Mouse (Mus musculus): Measurements from ENCODE around the gene Cngb1. TPM values are rescaled to one million over a fixed set of nuclear protein-coding genes. Genes with fewer than 3 reads are reported as not detected.

Gene Cngb1
- polyA plus RNA-seq, 1 experiment from 2014 or later = 0.61 TPM

DNA sequence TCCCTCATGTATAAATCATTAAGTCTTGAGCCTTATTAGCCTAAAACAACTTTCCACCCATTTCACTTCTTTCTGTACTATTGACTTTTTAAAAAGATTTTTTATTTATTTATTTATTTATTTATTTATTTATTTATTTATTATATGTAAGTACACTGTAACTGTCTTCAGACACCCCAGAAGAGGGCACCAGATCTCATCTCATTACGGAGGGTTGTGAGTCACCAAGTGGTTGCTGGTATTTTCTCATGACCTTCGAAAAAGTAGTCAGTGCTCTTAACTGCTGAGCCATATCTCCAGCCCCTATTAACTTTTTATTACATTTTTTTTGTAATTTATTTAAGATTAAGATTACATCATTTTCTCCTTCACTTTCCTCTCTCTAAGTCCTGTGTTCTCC lies 8.3 kb upstream of the Cngb1 start:
- no peak overlapping the region for H3K4me3 ChIP-seq
- H3K4me2 ChIP-seq (replicated peaks) = no peak overlapping the region
- H3K9ac ChIP-seq = no peak overlapping the region
- H3K36me3 ChIP-seq = no peaks in the 10 kb centered on the region
- H3K27me3 ChIP-seq = peaks cover 4% of the 10 kb centered on the region
- WGBS = 74% methylated on average over 2 of the region's 2 CpGs
- peaks cover 2% of the 10 kb centered on the region; the same call in 1 of the 2 replicates for H3K4me1 ChIP-seq
- no peak overlapping the region for H3K27ac ChIP-seq
- peaks cover 4% of the 10 kb centered on the region; the same call in 1 of the 2 replicates for H3K9me3 ChIP-seq
- no peak for ATAC-seq (ENCODE audit: low FRiP score, low read depth)

DNA sequence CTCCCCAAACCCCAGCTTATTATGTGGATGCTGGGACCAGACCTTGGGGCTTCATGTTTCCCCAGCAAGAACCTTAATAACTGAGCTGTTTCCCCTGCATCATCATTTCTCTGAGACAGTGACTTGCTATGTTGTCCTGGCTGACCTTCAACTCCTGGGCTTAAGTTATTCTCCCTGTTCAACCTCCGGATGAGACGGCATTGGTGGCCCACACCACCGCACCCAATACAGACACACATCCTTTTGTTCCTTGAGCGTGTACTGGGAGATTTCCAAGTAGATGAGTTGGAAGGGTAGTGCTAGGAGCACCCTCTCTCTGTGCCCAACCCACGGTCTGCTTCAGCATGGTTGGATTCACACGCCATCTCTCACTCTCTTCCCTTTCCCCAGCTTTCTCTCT lies 7.5 kb upstream of the Cngb1 start:
- H3K4me1 ChIP-seq = no peaks in the 10 kb centered on the region
- no peak overlapping the region for H3K4me2 ChIP-seq (replicated peaks)
- no peak overlapping the region for H3K4me3 ChIP-seq
- no peaks in the 10 kb centered on the region for H3K36me3 ChIP-seq
- H3K27ac ChIP-seq = no peak overlapping the region
- ATAC-seq (ENCODE audit: low FRiP score, low read depth) = no peak
- H3K9me3 ChIP-seq = peaks cover 4% of the 10 kb centered on the region; the same call in 1 of the 2 replicates
- no peak overlapping the region for H3K9ac ChIP-seq
- 94% methylated on average over 6 of the region's 6 CpGs for WGBS
- no peaks in the 10 kb centered on the region for H3K27me3 ChIP-seq

DNA sequence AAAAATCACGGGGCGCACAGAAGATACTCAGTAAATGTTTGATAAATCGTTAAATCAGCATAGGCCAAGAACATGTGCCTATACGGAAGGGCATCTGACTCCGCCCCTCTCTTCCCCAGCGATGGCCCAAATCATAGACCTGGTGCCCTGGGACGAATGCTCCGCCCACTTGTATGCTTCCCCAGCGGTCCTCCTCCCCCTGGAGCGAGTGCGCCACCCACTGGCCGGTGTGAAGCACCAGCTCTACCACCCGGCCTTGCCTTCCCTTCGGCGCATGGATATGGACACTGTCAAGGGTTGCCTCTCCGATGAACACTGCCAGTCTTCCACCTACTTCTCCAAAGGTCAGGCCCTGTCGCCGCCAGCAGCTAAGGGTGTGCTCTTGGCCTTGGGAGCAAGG lies 6.5 kb upstream of the Cngb1 start:
- ATAC-seq (ENCODE audit: low FRiP score, low read depth) = no peak

DNA sequence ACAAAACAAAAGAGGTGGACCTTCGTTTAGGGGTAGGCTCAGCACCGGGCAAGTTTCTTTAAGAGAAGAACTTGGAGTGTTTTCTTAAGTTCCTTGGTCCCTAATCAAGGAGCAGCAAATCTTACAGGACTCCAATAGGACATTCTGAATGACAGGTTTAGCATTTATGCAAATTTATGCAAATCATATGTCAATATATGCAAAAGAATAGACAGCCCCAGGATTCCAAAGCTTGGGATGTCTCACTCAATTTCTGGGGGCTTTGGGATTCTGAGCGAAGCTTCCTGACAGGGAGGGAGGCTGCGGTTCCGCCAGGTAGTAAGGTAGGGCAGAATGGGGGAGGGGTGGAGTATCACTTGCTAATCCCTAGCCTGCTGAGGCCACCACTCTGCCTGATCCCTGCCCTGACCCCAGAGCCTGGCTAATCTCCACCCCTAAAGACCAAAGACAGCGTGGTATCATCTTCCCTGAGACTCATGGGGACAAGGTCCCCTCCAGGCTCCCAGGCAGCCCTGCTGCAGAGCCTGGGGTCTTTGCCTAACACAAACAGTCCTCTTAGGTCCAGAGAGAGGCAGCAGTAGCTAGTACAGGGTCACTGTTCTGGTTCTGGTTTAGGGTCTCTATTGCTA lies 4.1 kb upstream of the Cngb1 start, which contains the start of gene Tepp:
Gene Tepp (plus strand): TSS at position 225 of the 629 bp plus-strand sequence.
- H3K4me3 ChIP-seq = no peak within 1 kb of the TSS
- 33% methylated on average over 6 of the region's 6 CpGs for WGBS
- ATAC-seq (ENCODE audit: low FRiP score, low read depth) = no peak
- H3K9me3 ChIP-seq = no peaks in the 10 kb centered on the region
- no peak within 1 kb of the TSS for H3K4me2 ChIP-seq (replicated peaks)
- no peak within 1 kb of the TSS for H3K27ac ChIP-seq
- H3K4me1 ChIP-seq = no peaks in the 10 kb centered on the region
- no peaks in the 10 kb centered on the region for H3K27me3 ChIP-seq
- H3K9ac ChIP-seq = no peak within 1 kb of the TSS
- H3K36me3 ChIP-seq = no peaks in the 10 kb centered on the region

More for the DNA sequence above, 6.5 kb upstream of the Cngb1 start:
- no peaks in the 10 kb centered on the region for H3K9me3 ChIP-seq
- H3K27ac ChIP-seq = no peak overlapping the region
- WGBS = 75% methylated on average over 18 of the region's 18 CpGs
- no peaks in the 10 kb centered on the region for H3K36me3 ChIP-seq
- no peak overlapping the region for H3K9ac ChIP-seq
- H3K4me1 ChIP-seq = no peaks in the 10 kb centered on the region
- H3K4me3 ChIP-seq = no peak overlapping the region
- no peaks in the 10 kb centered on the region for H3K27me3 ChIP-seq
- no peak overlapping the region for H3K4me2 ChIP-seq (replicated peaks)

DNA sequence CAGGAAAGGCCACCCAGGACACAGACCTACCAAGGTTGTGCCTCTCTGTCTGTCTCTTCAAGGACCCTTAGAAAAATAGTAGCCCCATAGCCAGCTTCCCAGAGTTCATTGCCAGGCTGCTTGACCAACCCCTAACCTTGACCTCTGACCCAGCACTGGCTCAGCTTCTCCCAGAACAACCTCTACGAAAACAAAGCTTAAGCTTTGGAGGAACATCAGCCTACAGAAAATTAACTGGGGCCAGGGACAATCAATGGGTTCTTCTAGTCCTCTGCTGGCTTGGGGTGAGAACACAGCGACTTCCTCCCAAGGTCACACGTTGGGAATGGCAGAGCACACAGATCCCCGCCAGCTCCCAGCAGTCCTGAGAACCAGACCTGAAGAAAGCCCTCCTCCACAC lies 859 bp downstream of the Cngb1 start:
- Histone ChIP-seq H3K36me3 (no peaks in the 10 kb centered on the region), H3K9me3 (no peaks in the 10 kb centered on the region), H3K27me3 (no peaks in the 10 kb centered on the region), H3K9ac (no peak overlapping the region), H3K4me3 (no peak overlapping the region), H3K4me1 (no peaks in the 10 kb centered on the region), H3K27ac (no peak overlapping the region), H3K4me2 (replicated peaks) (no peak overlapping the region)
- no peak for ATAC-seq (ENCODE audit: low FRiP score, low read depth)
- 64% methylated on average over 4 of the region's 4 CpGs for WGBS

DNA sequence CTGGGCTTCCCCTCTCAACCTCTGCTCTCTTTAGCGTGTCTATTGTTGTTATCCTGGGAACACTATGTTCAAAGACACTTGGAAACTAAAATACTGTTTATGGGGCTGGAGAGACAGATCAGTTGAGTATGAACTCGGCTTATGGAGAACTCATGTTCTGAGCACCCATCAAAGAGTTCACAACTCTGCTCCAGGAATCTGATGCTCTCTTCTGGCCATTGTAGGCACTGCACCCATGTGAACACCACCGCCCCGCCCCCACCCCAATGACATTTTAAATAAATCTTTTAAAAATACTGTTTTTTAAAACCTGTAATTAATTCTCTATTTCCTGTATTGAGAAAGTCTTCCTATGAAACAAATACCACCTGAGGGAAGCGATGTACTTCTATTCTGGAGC lies 4.0 kb downstream of the Cngb1 start:
- H3K4me3 ChIP-seq = no peak overlapping the region
- no peaks in the 10 kb centered on the region for H3K27me3 ChIP-seq
- no peak overlapping the region for H3K27ac ChIP-seq
- no peak overlapping the region for H3K9ac ChIP-seq
- H3K36me3 ChIP-seq = no peaks in the 10 kb centered on the region
- no peak for ATAC-seq (ENCODE audit: low FRiP score, low read depth)
- no peak overlapping the region for H3K4me2 ChIP-seq (replicated peaks)
- H3K4me1 ChIP-seq = no peaks in the 10 kb centered on the region
- H3K9me3 ChIP-seq = no peaks in the 10 kb centered on the region
- 16% methylated on average over 5 of the region's 5 CpGs for WGBS

DNA sequence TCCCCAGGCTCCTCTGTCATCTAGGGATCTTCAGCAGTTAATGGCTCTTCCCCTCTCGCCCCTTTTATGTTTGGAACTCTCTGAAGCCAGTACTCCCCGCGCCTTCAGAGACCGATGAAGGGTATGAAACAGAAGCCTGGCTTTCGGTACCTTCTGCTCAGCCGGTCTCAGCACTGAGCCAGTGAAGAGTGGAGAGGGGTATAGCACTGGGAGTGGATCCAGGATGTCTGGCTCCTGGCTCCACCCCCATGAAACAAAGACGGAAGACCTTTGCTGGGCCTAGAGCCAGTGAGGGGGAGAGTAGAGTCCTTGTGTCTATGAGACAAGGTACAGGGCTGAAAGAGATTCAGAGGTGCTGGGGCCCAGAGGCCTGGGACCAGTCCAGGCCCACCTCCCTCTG lies 12.5 kb downstream of the Cngb1 start:
- Histone ChIP-seq H3K4me1 (peaks cover 13% of the 10 kb centered on the region), H3K4me3 (no peak overlapping the region), H3K9ac (no peak overlapping the region), H3K27me3 (no peaks in the 10 kb centered on the region), H3K4me2 (replicated peaks) (peak overlapping the region; percentile 21; the same call in 1 of the 2 replicates), H3K27ac (peak overlapping the region; percentile 44; the same call in 1 of the 2 replicates), H3K9me3 (no peaks in the 10 kb centered on the region), H3K36me3 (no peaks in the 10 kb centered on the region)
- peak; percentile 51; the same call in 1 of the 2 replicates for ATAC-seq (ENCODE audit: low FRiP score, low read depth)
- WGBS = 65% methylated on average over 7 of the region's 7 CpGs

DNA sequence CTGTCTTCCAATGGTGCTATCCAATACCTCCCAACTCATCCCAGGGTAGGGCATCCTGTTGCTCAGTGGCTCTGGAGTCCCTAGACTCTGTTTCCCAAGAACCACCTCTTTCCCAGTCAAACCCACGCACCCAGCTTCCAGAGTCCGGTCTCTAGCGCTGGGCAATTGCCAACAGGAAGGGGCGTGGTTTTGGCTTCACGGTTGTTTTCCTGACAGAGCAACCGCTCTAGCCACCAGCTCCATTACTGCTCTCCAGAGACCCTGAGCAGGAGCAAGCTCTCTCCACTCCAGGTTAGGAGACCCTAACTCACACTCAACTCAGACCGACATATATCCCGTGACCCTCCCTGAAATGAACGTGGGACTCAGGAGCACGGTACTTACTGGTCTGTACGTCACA lies 13.2 kb downstream of the Cngb1 start:
- H3K9me3 ChIP-seq = no peaks in the 10 kb centered on the region
- H3K4me3 ChIP-seq = no peak overlapping the region
- H3K9ac ChIP-seq = no peak overlapping the region
- WGBS = 62% methylated on average over 11 of the region's 11 CpGs
- ATAC-seq (ENCODE audit: low FRiP score, low read depth) = no peak
- H3K4me1 ChIP-seq = peaks cover 14% of the 10 kb centered on the region
- no peaks in the 10 kb centered on the region for H3K36me3 ChIP-seq
- H3K27me3 ChIP-seq = no peaks in the 10 kb centered on the region
- H3K4me2 ChIP-seq (replicated peaks) = no peak overlapping the region; the same call in 1 of the 2 replicates
- H3K27ac ChIP-seq = no peak overlapping the region

DNA sequence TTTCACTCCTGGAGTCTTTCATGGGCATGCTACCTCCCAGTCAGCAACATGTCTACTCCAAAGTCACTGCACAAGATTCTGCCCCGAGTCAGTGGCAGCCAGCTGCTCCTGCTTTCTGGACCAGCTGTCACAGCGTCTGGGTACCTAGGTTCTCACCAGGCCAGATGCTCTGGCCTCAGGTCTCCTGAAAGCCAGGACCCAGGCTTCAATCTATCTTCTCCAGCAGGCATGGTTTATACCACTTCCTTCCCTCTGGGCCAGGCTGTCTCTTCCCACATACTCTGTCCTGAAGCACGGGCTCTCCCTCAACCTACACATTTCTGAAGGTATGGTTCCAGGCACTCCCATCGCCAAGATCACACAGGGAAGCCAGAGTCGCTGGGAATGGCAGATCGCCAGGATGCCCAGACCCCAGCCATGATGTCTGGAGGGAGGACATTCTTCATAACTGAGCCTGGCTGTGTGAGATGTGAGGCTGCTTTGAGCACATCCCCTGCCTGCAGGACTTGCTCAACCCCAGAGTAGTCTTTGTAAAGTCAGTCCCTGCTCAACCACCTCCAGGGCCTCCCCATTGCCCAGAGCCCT lies 17.2 kb downstream of the Cngb1 start:
- H3K4me3 ChIP-seq = no peak overlapping the region
- peak overlapping the region; percentile 1; the same call in 1 of the 2 replicates for H3K9ac ChIP-seq
- H3K27ac ChIP-seq = no peak overlapping the region
- peaks cover 14% of the 10 kb centered on the region for H3K4me1 ChIP-seq
- no peak overlapping the region for H3K4me2 ChIP-seq (replicated peaks)
- no peaks in the 10 kb centered on the region for H3K9me3 ChIP-seq
- no peak for ATAC-seq (ENCODE audit: low FRiP score, low read depth)
- H3K27me3 ChIP-seq = no peaks in the 10 kb centered on the region
- WGBS = 57% methylated on average over 6 of the region's 6 CpGs
- no peaks in the 10 kb centered on the region for H3K36me3 ChIP-seq

DNA sequence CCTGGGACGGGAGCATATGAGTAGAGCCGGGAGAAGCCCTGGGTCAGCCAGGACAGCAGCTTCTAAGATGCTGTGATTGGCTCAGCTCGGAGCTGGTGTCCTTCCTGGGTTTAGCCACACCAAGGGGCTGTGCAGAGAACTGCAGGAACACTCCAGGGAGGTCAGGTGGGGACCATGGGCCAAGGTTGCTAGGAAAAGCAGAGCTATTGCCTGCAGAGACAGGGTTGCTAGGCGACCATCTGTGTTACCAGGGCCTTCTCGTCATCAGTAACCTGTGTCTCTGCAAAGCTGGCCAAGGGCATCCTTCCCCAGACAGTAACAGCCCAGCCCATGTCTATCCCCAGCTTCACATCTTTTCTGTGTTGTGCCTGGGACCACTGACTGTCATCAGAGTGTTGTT lies 24.9 kb downstream of the Cngb1 start:
- Histone ChIP-seq H3K9ac (no peak overlapping the region), H3K4me2 (replicated peaks) (no peak overlapping the region), H3K4me3 (no peak overlapping the region), H3K27me3 (no peaks in the 10 kb centered on the region), H3K9me3 (no peaks in the 10 kb centered on the region), H3K27ac (no peak overlapping the region), H3K4me1 (no peaks in the 10 kb centered on the region), H3K36me3 (no peaks in the 10 kb centered on the region)
- WGBS = 65% methylated on average over 5 of the region's 5 CpGs
- ATAC-seq (ENCODE audit: low FRiP score, low read depth) = no peak

DNA sequence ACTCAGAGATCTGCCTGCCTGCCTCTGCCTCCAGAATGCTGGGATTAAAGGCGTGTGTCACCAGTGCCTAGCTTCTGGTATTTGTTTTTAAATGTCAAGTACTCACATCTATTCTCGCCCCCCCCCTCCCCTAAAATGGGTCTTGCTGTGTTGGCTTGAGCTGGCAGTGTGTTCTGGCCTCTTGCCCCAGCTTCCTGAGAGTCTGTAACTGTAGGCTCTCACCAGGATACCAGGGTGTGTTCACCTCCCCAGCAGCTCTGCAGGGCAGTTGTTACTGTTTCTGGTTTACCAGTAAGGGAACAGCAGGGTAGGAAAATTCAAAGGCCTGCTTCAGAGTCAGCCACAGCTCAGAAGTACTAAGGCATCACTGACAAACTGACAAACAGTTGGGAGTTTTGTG lies 33.5 kb downstream of the Cngb1 start:
- 53% methylated on average over 2 of the region's 2 CpGs for WGBS
- no peak for ATAC-seq (ENCODE audit: low FRiP score, low read depth)
- Histone ChIP-seq H3K27ac (no peak overlapping the region), H3K9me3 (no peaks in the 10 kb centered on the region), H3K9ac (no peak overlapping the region), H3K4me1 (no peaks in the 10 kb centered on the region), H3K4me2 (replicated peaks) (no peak overlapping the region), H3K36me3 (no peaks in the 10 kb centered on the region), H3K4me3 (no peak overlapping the region), H3K27me3 (no peaks in the 10 kb centered on the region)

DNA sequence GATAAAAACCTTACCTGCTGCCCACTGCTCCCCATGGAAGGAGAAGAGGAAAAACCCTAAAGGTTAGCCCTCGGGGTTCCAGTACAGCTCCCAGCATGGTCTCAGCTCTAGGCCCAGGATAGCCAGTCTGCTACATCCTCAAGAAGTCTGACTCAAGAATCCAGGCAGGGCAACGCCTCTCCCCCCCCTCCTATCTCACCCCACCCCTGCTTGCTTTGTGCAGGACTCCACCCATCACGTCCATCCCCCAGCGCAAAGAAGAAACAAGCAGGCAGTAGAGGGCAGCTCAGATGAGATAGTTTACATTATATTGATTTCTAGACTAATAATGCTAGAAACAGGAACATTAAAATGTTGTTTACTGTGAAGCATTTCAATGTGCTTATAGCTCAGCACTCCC lies 34.5 kb downstream of the Cngb1 start:
- H3K27ac ChIP-seq = no peak overlapping the region
- H3K36me3 ChIP-seq = no peaks in the 10 kb centered on the region
- H3K4me3 ChIP-seq = no peak overlapping the region
- no peaks in the 10 kb centered on the region for H3K27me3 ChIP-seq
- no peaks in the 10 kb centered on the region for H3K4me1 ChIP-seq
- H3K9me3 ChIP-seq = no peaks in the 10 kb centered on the region
- no peak for ATAC-seq (ENCODE audit: low FRiP score, low read depth)
- H3K4me2 ChIP-seq (replicated peaks) = no peak overlapping the region
- H3K9ac ChIP-seq = no peak overlapping the region
- WGBS = 35% methylated on average over 4 of the region's 4 CpGs

DNA sequence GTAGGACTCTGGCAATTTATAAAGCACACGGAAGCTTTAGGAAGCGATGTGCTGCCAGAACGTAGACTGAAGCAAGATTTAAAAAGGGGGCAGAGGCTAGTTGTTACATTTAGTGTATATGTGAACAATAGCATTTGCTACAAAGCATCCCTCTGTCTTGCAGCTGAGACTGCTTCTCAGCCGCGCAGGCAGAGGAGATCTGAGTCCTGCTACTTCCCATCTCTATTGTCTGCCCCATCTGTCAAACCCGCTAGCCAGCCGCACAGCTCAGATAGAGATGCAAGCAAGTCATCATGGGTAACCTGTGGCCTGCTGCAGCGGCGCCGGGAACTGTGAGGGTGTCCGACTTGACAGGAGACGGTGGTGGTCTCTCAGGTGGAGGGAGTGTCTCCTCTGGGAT lies 35.9 kb downstream of the Cngb1 start:
- Histone ChIP-seq H3K27me3 (no peaks in the 10 kb centered on the region), H3K9me3 (no peaks in the 10 kb centered on the region), H3K27ac (no peak overlapping the region), H3K9ac (no peak overlapping the region), H3K36me3 (no peaks in the 10 kb centered on the region), H3K4me1 (no peaks in the 10 kb centered on the region), H3K4me3 (no peak overlapping the region), H3K4me2 (replicated peaks) (no peak overlapping the region)
- WGBS = 83% methylated on average over 12 of the region's 12 CpGs
- no peak for ATAC-seq (ENCODE audit: low FRiP score, low read depth)
